Mouse (Mus musculus) lung, postnatal 0 days (tissue): ENCODE data around the gene Gas2. TPM values are rescaled to one million over a fixed set of nuclear protein-coding genes. Genes with fewer than 3 reads are reported as not detected.

Experiments
- ATAC-seq: fragments of 200-750 bp; cut with Nextera tagmentation; 2 replicates; pipeline ENCODE4 v1.8.0; 2017; ENCODE audit warnings: moderate library complexity
- DNase-seq: peaks from one replicate; pipeline ENCODE4 v3.0.0-alpha.2; 2016; ENCODE audit warnings: low spot score
- H3K27ac ChIP-seq: fragments of 300-500 bp; sonication (generic); 2 replicates; pipeline ENCODE4 v1.5.1; 2014; ENCODE audit warnings: antibody characterized with exemption, mild to moderate bottlenecking, low read length, mixed read lengths
- H3K27me3 ChIP-seq: fragments of 300-500 bp; sonication (generic); replicated peaks from 2 replicates; pipeline ENCODE4 v1.6.1; 2014; ENCODE audit warnings: low read length, mixed read lengths; ENCODE audit not compliant: insufficient read depth
- H3K36me3 ChIP-seq: fragments of 300-500 bp; sonication (generic); 2 replicates; pipeline ENCODE4 v1.6.1; 2014; ENCODE audit warnings: low read length, mixed read lengths; ENCODE audit not compliant: insufficient read depth
- H3K4me1 ChIP-seq: fragments of 300-500 bp; sonication (generic); 2 replicates; pipeline ENCODE4 v1.6.1; 2014; ENCODE audit warnings: antibody characterized with exemption, low read depth, low read length, mixed read lengths; ENCODE audit not compliant: insufficient read depth
- H3K4me2 ChIP-seq: fragments of 300-500 bp; sonication (generic); replicated peaks from 2 replicates; pipeline ENCODE4 v1.6.1; 2014; ENCODE audit warnings: low read depth, mild to moderate bottlenecking, low read length, moderate library complexity, mixed read lengths
- H3K4me3 ChIP-seq: fragments of 300-500 bp; sonication (generic); 2 replicates; pipeline ENCODE4 v1.5.1; 2014; ENCODE audit warnings: low read depth, low read length
- H3K9ac ChIP-seq: fragments of 300-500 bp; sonication (generic); replicated peaks from 2 replicates; pipeline ENCODE4 v1.6.1; 2014; ENCODE audit warnings: low read depth, mild to moderate bottlenecking
- H3K9me3 ChIP-seq: fragments of 300-500 bp; sonication (generic); 2 replicates; pipeline ENCODE4 v1.6.1; 2016; ENCODE audit warnings: low read length, mixed read lengths
- CTCF ChIP-seq: IDR thresholded peaks from 2 replicates; pipeline ENCODE4 v1.5.1; 2016; ENCODE audit warnings: antibody characterized with exemption, mild to moderate bottlenecking
- EP300 ChIP-seq: IDR thresholded peaks from 2 replicates; pipeline ENCODE4 v1.6.1; 2016; ENCODE audit warnings: antibody characterized with exemption, mild to moderate bottlenecking, control low read depth
- WGBS: fragments of 180-500 bp; shearing (Covaris S2); extraction: QIAGEN DNeasy Blood & Tissue Kit; methylation state at CpG from one replicate; pipeline ENCODE4 v1.1.7; 2014; 5-methylcytosine and 5-hydroxymethylcytosine counted together
- polyA plus RNA-seq: library from polyadenylated mRNA; unstranded; fragments of >200 nt; fragmentation: Nextera tagmentation; extraction: Ambion mirVana; gene quantifications from 2 replicates; pipeline ENCODE4 v1.2.1, GENCODE M21; 2015

Gas2 gene
- 4.0 and 4.6 TPM in 2 replicates for polyA plus RNA-seq

DNA sequence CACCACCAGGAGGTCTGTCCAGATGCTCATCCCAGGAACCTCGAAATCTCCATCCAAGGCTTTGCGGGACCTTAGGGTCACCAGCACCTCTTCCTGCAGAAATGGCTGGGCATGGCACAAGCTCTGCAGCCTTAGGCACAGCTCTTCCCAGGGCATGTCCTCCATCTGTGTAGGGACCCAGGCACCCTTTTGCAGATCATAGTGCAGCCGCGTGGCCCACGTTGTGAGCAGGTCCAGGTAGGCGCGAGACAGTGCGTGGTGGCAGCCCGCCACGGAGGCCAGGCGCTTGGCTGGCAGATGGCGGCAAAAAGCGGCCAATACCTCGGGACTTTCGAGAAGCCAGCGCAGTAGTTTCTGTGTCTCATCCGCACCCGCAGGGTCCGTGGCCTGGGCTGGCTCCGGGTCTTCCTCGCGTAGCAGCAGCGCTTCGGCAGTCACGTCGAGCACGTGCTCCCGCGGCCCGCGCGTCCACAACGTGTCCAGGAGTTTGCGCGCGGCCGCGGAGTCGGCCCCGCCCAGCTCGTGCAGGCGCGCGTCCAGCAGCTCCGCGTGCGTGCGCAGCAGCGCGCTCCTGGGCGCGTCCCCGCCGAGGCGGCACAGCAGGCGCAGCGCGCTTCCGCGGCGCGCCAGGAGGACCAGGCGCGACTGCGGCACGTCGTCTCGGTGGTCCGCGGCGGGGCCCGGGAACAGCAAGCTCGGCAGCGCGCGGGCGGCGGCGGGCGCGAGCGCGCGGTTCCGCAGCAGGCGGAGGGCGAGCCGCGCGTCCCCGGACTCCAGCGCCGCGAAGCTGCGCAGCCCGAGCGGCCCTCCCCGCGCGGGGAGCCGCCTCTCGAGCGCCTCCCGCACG, at the start of gene Gas2:
Gas2 (plus strand) TSS at position 766 of the 847 bp plus-strand sequence.
- peaks cover 8% of the 10 kb centered on the region; the same call in 1 of the 2 replicates for H3K4me1 ChIP-seq
- 9% methylated on average over 89 of the region's 105 CpGs for WGBS
- TF ChIP-seq CTCF (no peak), EP300 (no peak)

GRCm38 (mm10) chr7:51815473-51816282, 46.1 kb upstream of the Gas2 start:
- no peak overlapping the region for H3K9ac ChIP-seq
- no peaks in the 10 kb centered on the region for H3K36me3 ChIP-seq

More for the DNA sequence above, at the start of gene Gas2:
- peak; percentile 89 for ATAC-seq
- Histone ChIP-seq H3K36me3 (no peaks in the 10 kb centered on the region), H3K9me3 (no peaks in the 10 kb centered on the region), H3K4me3 (peak within 1 kb of the TSS; percentile 88), H3K9ac (peak within 1 kb of the TSS; percentile 62), H3K27me3 (no peaks in the 10 kb centered on the region), H3K27ac (peak within 1 kb of the TSS; percentile 90), H3K4me2 (peak within 1 kb of the TSS; percentile 68)
- peak; percentile 89 for DNase-seq

GRCm38 (mm10) chr7:51816283-51816839, 45.5 kb upstream of the Gas2 start:
- Histone ChIP-seq H3K36me3 (no peaks in the 10 kb centered on the region), H3K9ac (no peak overlapping the region), H3K27ac (no peak overlapping the region), H3K4me1 (no peaks in the 10 kb centered on the region), H3K4me3 (no peak overlapping the region), H3K4me2 (no peak overlapping the region), H3K9me3 (no peaks in the 10 kb centered on the region), H3K27me3 (no peaks in the 10 kb centered on the region)
- DNase-seq (no peak), ATAC-seq (no peak)
- no peak for TF ChIP-seq CTCF
- TF ChIP-seq EP300 = no peak
- WGBS = 47% methylated on average over 3 of the region's 3 CpGs

More at GRCm38 (mm10) chr7:51815473-51816282, 46.1 kb upstream of the Gas2 start:
- no peaks in the 10 kb centered on the region for H3K4me1 ChIP-seq
- TF ChIP-seq CTCF (0 out of 2 replicates have a peak, but pooled peaks have one; percentile 3), EP300 (no peak)
- ATAC-seq = no peak
- no peak overlapping the region for H3K4me3 ChIP-seq
- H3K27ac ChIP-seq = no peak overlapping the region
- H3K9me3 ChIP-seq = no peaks in the 10 kb centered on the region
- no peak overlapping the region for H3K4me2 ChIP-seq
- WGBS = 43% methylated on average over 4 of the region's 4 CpGs
- DNase-seq = no peak
- no peaks in the 10 kb centered on the region for H3K27me3 ChIP-seq

- H3K4me3 ChIP-seq = no peak overlapping the region
- DNase-seq (no peak), ATAC-seq (no peak)
- H3K9me3 ChIP-seq = no peaks in the 10 kb centered on the region
- H3K4me1 ChIP-seq = no peaks in the 10 kb centered on the region
- H3K27ac ChIP-seq = no peak overlapping the region
- H3K27me3 ChIP-seq = no peaks in the 10 kb centered on the region
- H3K4me2 ChIP-seq = no peak overlapping the region
- H3K9ac ChIP-seq = no peak overlapping the region
- WGBS = 53% methylated on average over 3 of the region's 3 CpGs
- no peak for TF ChIP-seq CTCF
- TF ChIP-seq EP300 = no peak
- no peaks in the 10 kb centered on the region for H3K36me3 ChIP-seq
Measured at GRCm38 (mm10) chr7:51818251-51818974, 43.4 kb upstream of the Gas2 start.

- H3K9ac ChIP-seq = no peak overlapping the region
- H3K9me3 ChIP-seq = no peaks in the 10 kb centered on the region
- no peak overlapping the region for H3K4me3 ChIP-seq
- no peaks in the 10 kb centered on the region for H3K27me3 ChIP-seq
- DNase-seq (no peak), ATAC-seq (no peak)
- 41% methylated on average over 1 of the region's 1 CpGs for WGBS
- H3K27ac ChIP-seq = no peak overlapping the region
- no peaks in the 10 kb centered on the region for H3K4me1 ChIP-seq
- TF ChIP-seq CTCF = no peak
- TF ChIP-seq EP300 = no peak
- no peak overlapping the region for H3K4me2 ChIP-seq
- H3K36me3 ChIP-seq = no peaks in the 10 kb centered on the region
Measured at GRCm38 (mm10) chr7:51819891-51820290, 41.9 kb upstream of the Gas2 start.
